ENCODE assay signal across 16 mouse cellular contexts in genomic region chr11:72892623-72893022, GRCm38 (mm10).
"Had no signal": no experiment of that assay in that cellular context is flagged by ENCODE, and none has a peak within 500 bp of the region (broad histone marks: within the 10 kb centered on the region; RNA-seq: fewer than 3 reads in every experiment).

No protein-coding gene starts in this region.

- H3K27ac ChIP-seq: neural tube, embryonic 12.5 days; neural tube, embryonic 13.5 days; neural tube, embryonic 15.5 days; stomach, embryonic 15.5 days had no signal

- H3K4me1 ChIP-seq: neural tube, embryonic 12.5 days; neural tube, embryonic 13.5 days; neural tube, embryonic 15.5 days; stomach, embryonic 15.5 days had no signal

- H3K4me2 ChIP-seq: neural tube, embryonic 12.5 days; neural tube, embryonic 13.5 days; neural tube, embryonic 15.5 days; stomach, embryonic 15.5 days had no signal

- DNase-seq: retina, postnatal 1 day; right cerebral cortex, adult 18-20 months; right cerebral cortex, postnatal 14 days; right cerebral cortex, postnatal 25 days; right cerebral cortex, postnatal 4 days; spleen, adult 18-20 months; thymus, adult 18-20 months; thymus, adult 2 months; thymus, postnatal 14 days; thymus, postnatal 25 days; thymus, postnatal 36 days; thymus, postnatal 4 days had no signal

- H3K9ac ChIP-seq: neural tube, embryonic 12.5 days; neural tube, embryonic 13.5 days; neural tube, embryonic 15.5 days; stomach, embryonic 15.5 days had no signal

- H3K27me3 ChIP-seq: neural tube, embryonic 12.5 days; neural tube, embryonic 13.5 days; neural tube, embryonic 15.5 days; stomach, embryonic 15.5 days had no signal

- H3K9me3 ChIP-seq: neural tube, embryonic 12.5 days; neural tube, embryonic 13.5 days; neural tube, embryonic 15.5 days; stomach, embryonic 15.5 days had no signal

- H3K4me3 ChIP-seq: neural tube, embryonic 12.5 days; neural tube, embryonic 13.5 days; neural tube, embryonic 15.5 days; stomach, embryonic 15.5 days had no signal
